Mouse (Mus musculus) brain, embryonic 14.5 days (tissue): Measurements from ENCODE around the gene Atg4d. TPM values are rescaled to one million over a fixed set of nuclear protein-coding genes. Genes with fewer than 3 reads are reported as not detected.

Experiments
- DNase-seq: peaks from one replicate; pipeline ENCODE4 v3.0.0-alpha.2; 2011; ENCODE audit warnings: low read depth
- CTCF ChIP-seq: fragments of 200-500 bp; IDR thresholded peaks from 2 replicates; pipeline ENCODE4 v1.5.1; 2012; ENCODE audit warnings: inconsistent platforms, mild to moderate bottlenecking, moderate library complexity, borderline replicate concordance; ENCODE audit not compliant: insufficient read depth, insufficient read length; ENCODE audit errors: extremely low read depth
- POLR2A ChIP-seq: fragments of 200-500 bp; IDR thresholded peaks from 2 replicates; pipeline ENCODE4 v1.6.1; 2012; ENCODE audit warnings: mild to moderate bottlenecking, inconsistent platforms, borderline replicate concordance; ENCODE audit not compliant: poor library complexity, insufficient read depth, insufficient read length, severe bottlenecking; ENCODE audit errors: extremely low read depth
- polyA plus RNA-seq: library from polyadenylated mRNA; depleted of rRNA; stranded (reverse); fragments of >200 nt; gene quantifications from 2 replicates; pipeline ENCODE4 v1.2.3, GENCODE M21; 2012; rRNA removed

Gene Atg4d
- polyA plus RNA-seq, 1 experiment = 38.1 TPM

DNA sequence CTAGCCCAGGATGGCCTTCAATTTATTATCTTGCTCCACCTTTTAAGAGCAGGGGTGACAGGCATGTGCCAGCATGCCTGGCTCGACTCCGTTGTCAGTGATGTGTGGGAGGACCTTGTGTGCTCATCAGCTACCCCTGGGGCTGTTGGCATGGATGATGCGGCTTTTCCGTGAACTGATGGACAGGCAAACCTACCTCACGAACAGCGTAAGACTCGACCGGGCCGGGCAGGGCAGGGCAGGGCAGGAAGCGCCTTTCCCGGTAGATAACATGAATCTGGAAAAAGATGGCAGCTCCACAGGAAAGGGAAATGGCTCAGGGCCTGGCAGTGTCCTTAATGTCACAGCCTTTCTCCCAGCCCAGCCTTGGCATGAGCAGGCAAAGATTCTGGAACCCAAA lies 59.2 kb downstream of the Atg4d start:
- TF ChIP-seq POLR2A (no peak), CTCF (no peak)
- no peak for DNase-seq

Other genes with a start within 250 kb of the Atg4d start
- 3.0 and 3.9 TPM in 2 replicates for gene Icam1, start 249.3 kb upstream of the Atg4d start, polyA plus RNA-seq
- 0.08 and 0.13 TPM in 2 replicates for gene Icam4, start 235.9 kb upstream of the Atg4d start, polyA plus RNA-seq
- gene Icam5, start 233.2 kb upstream of the Atg4d start, polyA plus RNA-seq = 1.0 and 1.5 TPM in 2 replicates
- 1.3 and 2.1 TPM in 2 replicates for gene Zglp1, start 198.2 kb upstream of the Atg4d start, polyA plus RNA-seq
- 2.9 and 3.0 TPM in 2 replicates for gene Gm49373, start 192.2 kb upstream of the Atg4d start, polyA plus RNA-seq
- 68.4 and 86.0 TPM in 2 replicates for gene Fdx1l, start 191.7 kb upstream of the Atg4d start, polyA plus RNA-seq
- gene Gm38431, start 173.3 kb upstream of the Atg4d start, polyA plus RNA-seq = 4.8 and 5.6 TPM in 2 replicates
- 65.6 and 70.2 TPM in 2 replicates for gene Raver1, start 173.3 kb upstream of the Atg4d start, polyA plus RNA-seq
- 16.2 and 20.0 TPM in 2 replicates for gene Tyk2, start 134.1 kb upstream of the Atg4d start, polyA plus RNA-seq
- gene Cdc37, start 115.3 kb upstream of the Atg4d start, polyA plus RNA-seq = 141 and 182 TPM in 2 replicates
- gene Pde4a, start 99.6 kb upstream of the Atg4d start, polyA plus RNA-seq = 16.3 and 23.4 TPM in 2 replicates
- gene Keap1, start 25.9 kb upstream of the Atg4d start, polyA plus RNA-seq = 58.7 and 59.7 TPM in 2 replicates
- gene S1pr5, start 16.9 kb upstream of the Atg4d start, polyA plus RNA-seq = 2.2 and 2.5 TPM in 2 replicates
- gene Kri1, start 22.7 kb downstream of the Atg4d start, polyA plus RNA-seq = 32.9 and 36.3 TPM in 2 replicates
- gene Cdkn2d, start 26.1 kb downstream of the Atg4d start, polyA plus RNA-seq = 70.4 and 84.9 TPM in 2 replicates
- gene Ap1m2, start 47.0 kb downstream of the Atg4d start, polyA plus RNA-seq = 2.4 and 2.9 TPM in 2 replicates
- 70.1 and 75.6 TPM in 2 replicates for gene Slc44a2, start 55.4 kb downstream of the Atg4d start, polyA plus RNA-seq
- gene Ilf3, start 102.6 kb downstream of the Atg4d start, polyA plus RNA-seq = 202 and 216 TPM in 2 replicates
- gene Qtrt1, start 146.5 kb downstream of the Atg4d start, polyA plus RNA-seq = 81.4 and 92.1 TPM in 2 replicates
- 79.7 and 92.2 TPM in 2 replicates for gene Dnm2, start 159.6 kb downstream of the Atg4d start, polyA plus RNA-seq
- gene Tmed1, start 245.0 kb downstream of the Atg4d start, polyA plus RNA-seq = 40.8 and 49.2 TPM in 2 replicates